Mouse (Mus musculus) stomach, postnatal 0 days (tissue): ENCODE measurements around the gene Rtn1. TPM values are rescaled to one million over a fixed set of nuclear protein-coding genes. Genes with fewer than 3 reads are reported as not detected.

Experiments used
- ATAC-seq: fragments of 200-750 bp; cut with Nextera tagmentation; 2 replicates; pipeline ENCODE4 v1.8.0; 2017; ENCODE audit not compliant: low FRiP score, low TSS enrichment
- DNase-seq: peaks from one replicate; pipeline ENCODE4 v3.0.0-alpha.2; 2016; ENCODE audit warnings: low spot score
- H3K27ac ChIP-seq: fragments of 300-500 bp; sonication (generic); replicated peaks from 2 replicates; pipeline ENCODE4 v1.5.1; 2014; ENCODE audit warnings: mild to moderate bottlenecking, control low read depth
- H3K27me3 ChIP-seq: fragments of 300-500 bp; sonication (generic); 2 replicates; pipeline ENCODE4 v1.6.1; 2014; ENCODE audit warnings: low read length; ENCODE audit not compliant: control insufficient read depth, insufficient read depth
- H3K36me3 ChIP-seq: fragments of 300-500 bp; sonication (generic); 2 replicates; pipeline ENCODE4 v1.6.1; 2014; ENCODE audit warnings: low read length, mixed read lengths; ENCODE audit not compliant: control insufficient read depth, insufficient read depth
- H3K4me1 ChIP-seq: fragments of 300-500 bp; sonication (generic); replicated peaks from 2 replicates; pipeline ENCODE4 v1.6.1; 2014; ENCODE audit warnings: antibody characterized with exemption; ENCODE audit not compliant: control insufficient read depth, insufficient read depth
- H3K4me2 ChIP-seq: fragments of 300-500 bp; sonication (generic); replicated peaks from 2 replicates; pipeline ENCODE4 v1.6.1; 2014; ENCODE audit warnings: low read depth, mild to moderate bottlenecking, control low read depth, moderate library complexity
- H3K4me3 ChIP-seq: fragments of 300-500 bp; sonication (generic); 2 replicates; pipeline ENCODE4 v1.5.1; 2014; ENCODE audit warnings: low read depth, low read length, control low read depth
- H3K9ac ChIP-seq: fragments of 300-500 bp; sonication (generic); 2 replicates; pipeline ENCODE4 v1.6.1; 2014; ENCODE audit warnings: mild to moderate bottlenecking, low read length, control low read depth, mixed read lengths
- H3K9me3 ChIP-seq: fragments of 300-500 bp; sonication (generic); 2 replicates; pipeline ENCODE4 v1.6.1; 2016; ENCODE audit warnings: low read length; ENCODE audit not compliant: control insufficient read depth
- CTCF ChIP-seq: IDR thresholded peaks from 2 replicates; pipeline ENCODE4 v1.5.1; 2016; ENCODE audit warnings: antibody characterized with exemption, low read depth, mild to moderate bottlenecking, moderate library complexity
- EP300 ChIP-seq: optimal IDR thresholded peaks from 2 replicates; pipeline ENCODE3; 2016; ENCODE audit warnings: antibody characterized with exemption
- WGBS: fragments of 180-500 bp; shearing (Covaris S2); extraction: QIAGEN DNeasy Blood & Tissue Kit; methylation state at CpG from one replicate; pipeline ENCODE4 v1.1.7; 2014; 5-methylcytosine and 5-hydroxymethylcytosine counted together
- polyA plus RNA-seq: library from polyadenylated mRNA; unstranded; fragments of >200 nt; fragmentation: Nextera tagmentation; extraction: Ambion mirVana; gene quantifications from 2 replicates; pipeline ENCODE4 v1.2.1, GENCODE M21; 2015

Gene Rtn1
- polyA plus RNA-seq = 47.1 and 49.4 TPM in 2 replicates

DNA sequence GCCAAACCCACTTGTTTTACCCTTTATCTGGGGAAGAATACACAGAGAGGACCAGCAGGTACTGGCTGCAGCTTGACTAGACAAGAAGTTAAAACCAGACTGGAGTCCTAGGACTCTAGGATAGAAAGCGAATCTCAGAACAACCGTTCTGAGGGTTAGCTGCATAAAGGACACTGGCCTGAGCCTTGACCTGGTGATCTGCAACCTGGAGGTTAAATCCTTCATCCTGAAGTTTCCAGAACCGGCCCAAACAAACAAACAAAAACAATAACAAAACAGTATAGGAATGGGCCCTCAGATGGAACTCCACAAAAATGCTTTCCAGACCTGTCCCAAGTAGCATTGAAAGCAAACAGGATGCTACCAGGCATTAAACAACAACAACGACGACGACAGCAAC is at the start of gene Rtn1:
Gene Rtn1 (minus strand): TSS at position 101 of the 400 bp plus-strand sequence.
- H3K9ac ChIP-seq = peak within 1 kb of the TSS; percentile 43; the same call in 1 of the 2 replicates
- H3K27me3 ChIP-seq = peaks cover 8% of the 10 kb centered on the region; the same call in 1 of the 2 replicates
- DNase-seq = no peak
- H3K4me1 ChIP-seq = no peaks in the 10 kb centered on the region
- H3K36me3 ChIP-seq = no peaks in the 10 kb centered on the region
- WGBS = 37% methylated on average over 6 of the region's 6 CpGs
- no peak for ATAC-seq
- peak within 1 kb of the TSS; percentile 54 for H3K4me3 ChIP-seq
- H3K27ac ChIP-seq = no peak within 1 kb of the TSS
- peak within 1 kb of the TSS; percentile 88 for H3K4me2 ChIP-seq
- no peaks in the 10 kb centered on the region for H3K9me3 ChIP-seq
- TF ChIP-seq EP300 = no peak
- no peak for TF ChIP-seq CTCF

DNA sequence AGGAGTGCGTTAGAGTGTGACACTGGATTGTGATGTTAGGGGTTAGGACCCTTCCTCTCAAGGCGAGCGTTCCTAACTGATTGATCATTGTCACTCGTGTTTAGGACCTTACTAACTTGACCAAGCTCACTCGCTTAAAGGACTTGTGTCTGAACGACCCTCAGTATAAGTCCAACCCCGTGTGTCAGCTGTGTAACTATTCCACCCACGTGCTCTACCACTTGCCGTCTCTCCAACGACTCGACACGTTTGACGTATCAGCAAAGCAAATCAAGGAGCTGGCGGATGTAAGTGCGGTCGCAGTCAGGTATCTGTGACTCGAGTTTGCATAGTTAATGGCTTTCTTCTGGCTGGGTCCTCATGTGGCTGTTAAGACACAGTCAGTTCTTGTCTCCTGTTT is 45.1 kb upstream of the Rtn1 start:
- DNase-seq = no peak
- no peak for ATAC-seq
- H3K4me2 ChIP-seq = no peak overlapping the region
- 72% methylated on average over 17 of the region's 17 CpGs for WGBS
- no peaks in the 10 kb centered on the region for H3K36me3 ChIP-seq
- H3K27me3 ChIP-seq = no peaks in the 10 kb centered on the region
- no peaks in the 10 kb centered on the region for H3K9me3 ChIP-seq
- no peak overlapping the region for H3K27ac ChIP-seq
- H3K4me1 ChIP-seq = no peaks in the 10 kb centered on the region
- no peak overlapping the region for H3K4me3 ChIP-seq
- TF ChIP-seq EP300 = no peak
- TF ChIP-seq CTCF = no peak
- no peak overlapping the region for H3K9ac ChIP-seq

DNA sequence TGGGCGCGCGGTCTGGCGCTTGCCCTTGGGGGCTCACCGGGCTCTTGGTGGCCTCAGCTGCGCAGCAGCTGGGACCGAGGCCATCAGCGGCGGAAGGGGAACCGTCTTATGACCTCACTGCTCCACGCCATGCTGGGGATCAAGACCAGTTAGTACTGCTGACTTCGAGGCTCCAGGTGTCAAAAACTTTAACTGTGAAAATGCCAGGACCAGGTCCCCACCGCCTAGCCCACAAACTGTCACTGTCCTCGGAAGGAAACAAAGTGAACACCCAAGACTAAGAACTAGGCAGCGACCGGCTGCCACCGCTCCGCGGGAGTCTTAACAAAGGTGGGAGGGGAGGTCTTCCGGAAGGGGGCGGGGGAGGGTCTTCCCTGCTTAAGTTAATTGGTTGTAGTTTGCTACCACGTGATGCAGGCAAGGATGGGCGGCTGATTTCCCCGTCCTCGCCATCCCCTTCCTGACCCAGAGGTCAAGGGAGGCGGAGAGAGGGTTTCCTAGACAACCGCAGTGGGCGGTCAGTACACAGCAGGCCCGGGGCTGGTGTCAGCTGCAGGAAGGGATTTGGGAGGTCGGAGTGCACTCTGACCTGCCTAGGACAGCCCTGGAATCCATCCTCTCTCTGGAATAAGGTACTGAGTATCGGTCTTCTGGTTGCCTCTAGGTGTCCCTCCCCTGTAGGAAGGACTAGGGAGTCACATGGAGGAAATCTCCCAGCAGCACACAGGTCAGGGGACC is 33.2 kb upstream of the Rtn1 start, which contains the start of gene Lrrc9:
Gene Lrrc9 (plus strand): TSS at position 28 of the 738 bp plus-strand sequence.
- Histone ChIP-seq H3K27ac (no peak within 1 kb of the TSS), H3K27me3 (no peaks in the 10 kb centered on the region), H3K9me3 (no peaks in the 10 kb centered on the region), H3K36me3 (no peaks in the 10 kb centered on the region), H3K4me3 (peak within 1 kb of the TSS; percentile 32), H3K4me2 (peak within 1 kb of the TSS; percentile 66), H3K9ac (peak within 1 kb of the TSS; percentile 31), H3K4me1 (no peaks in the 10 kb centered on the region)
- 2% methylated on average over 31 of the region's 31 CpGs for WGBS
- 0 out of 2 replicates have a peak, but pooled peaks have one; percentile 21 for ATAC-seq
- DNase-seq = peak; percentile 29
- TF ChIP-seq CTCF (no peak), EP300 (no peak)

DNA sequence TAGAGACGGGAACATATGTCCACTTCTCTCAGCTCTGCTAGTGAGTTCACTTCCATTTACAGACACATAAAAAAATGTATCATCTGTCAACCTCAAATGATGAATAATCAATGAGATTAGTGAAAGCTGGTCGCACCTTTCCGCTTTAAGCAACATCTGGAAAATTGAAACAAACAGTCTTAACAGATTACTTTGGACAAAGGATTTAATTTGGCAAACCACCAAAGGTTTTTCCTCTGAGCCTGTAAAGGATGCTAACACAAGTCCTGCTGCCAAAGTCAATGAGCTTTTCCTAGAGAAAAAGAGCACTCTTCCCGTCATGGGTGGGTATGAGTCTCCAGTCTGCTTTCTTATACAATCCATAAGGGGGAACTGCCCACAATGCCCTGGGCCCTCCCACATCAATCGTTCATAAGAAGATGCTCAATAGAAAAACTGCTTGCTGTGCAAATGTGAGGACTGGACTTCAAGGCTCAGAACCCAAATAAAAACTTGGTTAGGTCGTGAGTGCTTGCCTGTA is 30.2 kb upstream of the Rtn1 start:
- DNase-seq (no peak), ATAC-seq (no peak)
- no peaks in the 10 kb centered on the region for H3K36me3 ChIP-seq
- H3K9ac ChIP-seq = no peak overlapping the region
- H3K27ac ChIP-seq = no peak overlapping the region
- no peaks in the 10 kb centered on the region for H3K9me3 ChIP-seq
- no peaks in the 10 kb centered on the region for H3K4me1 ChIP-seq
- no peaks in the 10 kb centered on the region for H3K27me3 ChIP-seq
- H3K4me3 ChIP-seq = no peak overlapping the region
- WGBS = 50% methylated on average over 6 of the region's 6 CpGs
- no peak for TF ChIP-seq EP300
- TF ChIP-seq CTCF = no peak
- H3K4me2 ChIP-seq = no peak overlapping the region

DNA sequence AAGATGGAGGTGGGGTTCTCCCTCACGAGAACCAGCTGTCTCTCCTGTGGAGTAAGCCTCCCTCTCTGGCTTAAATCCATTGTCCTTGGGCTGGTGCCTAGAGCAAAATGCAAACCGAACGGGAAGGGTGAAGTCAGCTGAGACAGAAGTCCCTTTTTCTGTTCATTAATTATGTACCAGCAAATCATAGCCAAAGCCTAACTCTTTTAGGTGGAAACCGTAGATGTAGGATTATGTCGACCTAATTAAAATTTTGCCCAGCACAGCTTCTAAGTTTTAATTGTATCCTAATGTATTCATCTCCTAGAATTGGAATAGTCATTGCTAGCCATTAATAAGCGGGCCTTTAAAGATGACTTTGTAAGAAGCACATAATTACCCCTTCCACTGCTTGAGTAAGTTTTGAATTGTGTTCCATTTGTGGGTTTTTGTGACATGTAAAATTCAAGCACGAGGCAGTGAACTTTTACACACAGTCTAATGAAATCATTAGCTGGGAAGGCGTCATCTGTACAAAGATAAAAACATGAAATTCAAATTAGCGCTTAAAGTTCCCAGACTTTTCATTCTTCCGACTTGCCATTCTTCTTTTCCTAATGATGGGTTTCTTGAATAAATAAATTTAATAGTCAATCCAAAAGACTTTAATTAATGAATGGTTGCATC is 29.0 kb upstream of the Rtn1 start:
- WGBS = 67% methylated on average over 10 of the region's 10 CpGs
- TF ChIP-seq EP300 = no peak
- TF ChIP-seq CTCF = no peak
- no peak overlapping the region for H3K9ac ChIP-seq
- no peaks in the 10 kb centered on the region for H3K27me3 ChIP-seq
- H3K4me2 ChIP-seq = no peak overlapping the region
- DNase-seq (no peak), ATAC-seq (no peak)
- H3K9me3 ChIP-seq = no peaks in the 10 kb centered on the region
- H3K27ac ChIP-seq = no peak overlapping the region
- H3K36me3 ChIP-seq = no peaks in the 10 kb centered on the region
- no peak overlapping the region for H3K4me3 ChIP-seq
- H3K4me1 ChIP-seq = no peaks in the 10 kb centered on the region
